13 mouse cellular contexts compared by ENCODE assay signal in genomic region chr9:83905820-83906219, GRCm38 (mm10). TPM values are rescaled to one million over a fixed set of nuclear protein-coding genes. Genes with fewer than 3 reads are reported as not detected.
DNase-seq lines count a peak whose midpoint lies in the region; ATAC-seq and TF ChIP-seq lines count a peak whose summit lies in the region.
"Had no signal": no experiment of that assay in that cellular context is flagged by ENCODE, and none has a peak within 500 bp of the region (broad histone marks: within the 10 kb centered on the region; RNA-seq: fewer than 3 reads in every experiment).

No protein-coding gene starts in this region.

- DNase-seq in left cerebral cortex, adult 2 months (ENCODE audit: extremely low spot score in 1 of 2, low spot score in 2 of 2), result no peak
- DNase-seq in left cerebral cortex, adult 8-10 months (ENCODE audit: low spot score in 2 of 2), result no peak
- DNase-seq in CD4-positive, CD25-positive, alpha-beta regulatory T cell, adult 2 months (ENCODE audit: low read depth, low spot score), result peak; percentile 54
- peak; percentile 53 for DNase-seq in NIH3T3 (ENCODE audit: low read depth)
- no peak for DNase-seq in T-cell, adult 2 months (ENCODE audit: low spot score)
- no peak for DNase-seq in kidney, postnatal 10 days
- DNase-seq: adrenal gland, postnatal 10 days; gastrocnemius, postnatal 10 days; heart, postnatal 10 days; spleen, adult 18-20 months; thymus, adult 18-20 months had no signal

- intact Hi-C loops in left cerebral cortex, adult 2 months (cut with DNase I), result loop anchor here (2.0 kb wide), 1 partner anchor 99 kb away; the partner anchor contains the start of gene Elovl4

- H3K27ac ChIP-seq in left cerebral cortex, adult 2 months, result no peak overlapping the region
- H3K27ac ChIP-seq: limb, embryonic 10.5 days had no signal

- TF ChIP-seq CTCF in left cerebral cortex, adult 2 months (IDR thresholded peaks at IDR 0.05), result peak; percentile 61

- no peak overlapping the region for H3K4me3 ChIP-seq in left cerebral cortex, adult 2 months
- H3K4me3 ChIP-seq: limb, embryonic 10.5 days had no signal

- ATAC-seq in megakaryocyte-erythroid progenitor cell, adult 5-6 weeks (replicated peaks; ENCODE audit: low FRiP score, low TSS enrichment, poor library complexity, severe bottlenecking), result peak; percentile 57; the same call in 1 of the 2 replicates

RNA-seq across cellular contexts. Expression of gene Bckdhb, which starts 19.1 kb away (rescaled TPM):
- total RNA-seq in left cerebral cortex, adult 2 months (2021), result 10 to 100 TPM; 39.7 to 41.9 TPM
- total RNA-seq in left cerebral cortex, adult 8-10 months (2022), result 10 to 100 TPM; 37.9 to 43.8 (median 42.5) TPM
- 20.0 and 40.7 TPM in 2 replicates for total RNA-seq in megakaryocyte-erythroid progenitor cell, adult 5-6 weeks (2014; fragmentation: Nextera tagmentation)
- total RNA-seq in megakaryocyte-erythroid progenitor cell, adult 5-6 weeks (2017), result 12.2 and 13.8 TPM in 2 replicates

Comparison
In these comparisons a context has a peak if more than half of its experiments do, and no peak if none do; other contexts are left out.
1. DNase-seq: peak in CD4-positive, CD25-positive, alpha-beta regulatory T cell, adult 2 months (single experiment) and NIH3T3 (single experiment); none in left cerebral cortex, adult 2 months (0 of 2), left cerebral cortex, adult 8-10 months (0 of 2), T-cell, adult 2 months (single experiment) and kidney, postnatal 10 days (single experiment).